Mouse (Mus musculus): Measurements from ENCODE around the gene Gast.

DNA sequence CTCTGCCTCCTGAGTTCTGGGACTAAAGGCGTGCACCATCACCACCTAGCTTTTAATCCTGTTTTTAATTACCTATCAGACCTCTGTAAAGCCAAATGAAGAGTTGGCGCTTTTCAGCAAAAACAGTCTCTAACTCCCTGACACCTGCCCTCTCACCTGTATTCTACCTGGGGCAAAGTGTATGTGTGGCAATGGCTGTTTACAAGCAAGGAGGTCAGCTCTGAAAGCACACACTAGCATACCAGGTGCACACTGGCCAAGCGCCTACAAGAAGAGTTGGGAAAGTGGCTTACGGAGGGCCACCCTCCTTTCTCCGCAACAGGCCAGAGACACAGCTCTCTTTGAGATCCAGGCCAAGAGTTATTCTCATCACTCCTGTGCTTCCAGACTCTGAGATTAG is 18.8 kb upstream of the Gast start:
- TF ChIP-seq CTCF (IDR thresholded peaks at IDR 0.05; ENCODE audit: low read depth) (no peak), EP300 (IDR thresholded peaks at IDR 0.05; ENCODE audit: low read depth) (no peak)
